Mouse (Mus musculus) adrenal gland, postnatal 36 days (tissue): ENCODE results near the gene Sds. TPM values are rescaled to one million over a fixed set of nuclear protein-coding genes. Genes with fewer than 3 reads are reported as not detected.
A peak's percentile ranks its signal among the peaks of the same experiment; 100 is the strongest.

ENCODE experiments used
- DNase-seq, 2 experiments: peaks; one replicate each; pipeline ENCODE4 v3.0.0; 2021; ENCODE audit warnings: mixed read lengths in 1 of 2
- long read RNA-seq, 2 experiments: library from polyadenylated mRNA; stranded (forward); transcript quantifications; one replicate each; pipeline ENCODE4 v2.0.0; 2021; ENCODE audit warnings: borderline sequencing depth in 2 of 2
- total RNA-seq, 2 experiments: library from RNA; stranded (reverse); gene quantifications; 2 replicates each; pipeline ENCODE4 v1.2.3; 2021

Sds gene
- total RNA-seq, result 1 to 10 TPM in 1 of 2 experiments, not detected in 1; 1.3 TPM
- long read RNA-seq, experiment 1, result 0 reads
- long read RNA-seq, experiment 2, result 0 reads

GRCm38 (mm10) chr5:120476296-120476695, at the start of gene Sds:
Gene Sds (plus strand): TSS chr5:120476526.
- peak in 1 of 2 experiments; percentile 33 for DNase-seq

GRCm38 (mm10) chr5:120426572-120426971, 49.8 kb upstream of the Sds start:
- no peak for DNase-seq

GRCm38 (mm10) chr5:120427451-120427938, 48.8 kb upstream of the Sds start:
- DNase-seq, result no peak

- DNase-seq, result no peak
Measured at GRCm38 (mm10) chr5:120428189-120428838, 48.0 kb upstream of the Sds start.

GRCm38 (mm10) chr5:120428990-120429389, 47.3 kb upstream of the Sds start:
- no peak for DNase-seq

GRCm38 (mm10) chr5:120429692-120430091, 46.6 kb upstream of the Sds start:
- DNase-seq, result no peak

GRCm38 (mm10) chr5:120431001-120431583, 45.2 kb upstream of the Sds start:
- no peak for DNase-seq

GRCm38 (mm10) chr5:120431649-120432485, 44.5 kb upstream of the Sds start, which contains the start of gene Lhx5:
Gene Lhx5 (plus strand): TSS chr5:120431699.
- DNase-seq, result no peak

- no peak for DNase-seq
Measured at GRCm38 (mm10) chr5:120432486-120433015, 43.8 kb upstream of the Sds start.

GRCm38 (mm10) chr5:120433135-120433760, 43.1 kb upstream of the Sds start:
- no peak for DNase-seq

- DNase-seq, result no peak
Measured at GRCm38 (mm10) chr5:120434231-120434735, 42.0 kb upstream of the Sds start.

- no peak for DNase-seq
Measured at GRCm38 (mm10) chr5:120435006-120435681, 41.2 kb upstream of the Sds start.

- DNase-seq, result peak; percentile 27 to 41
Measured at GRCm38 (mm10) chr5:120435731-120436501, 40.4 kb upstream of the Sds start.

GRCm38 (mm10) chr5:120436885-120437495, 39.3 kb upstream of the Sds start:
- DNase-seq, result no peak

GRCm38 (mm10) chr5:120437539-120437938, 38.8 kb upstream of the Sds start:
- no peak for DNase-seq

- DNase-seq, result no peak
Measured at GRCm38 (mm10) chr5:120437986-120438385, 38.3 kb upstream of the Sds start.

GRCm38 (mm10) chr5:120438469-120438868, 37.9 kb upstream of the Sds start:
- DNase-seq, result no peak

GRCm38 (mm10) chr5:120438991-120439710, 37.2 kb upstream of the Sds start:
- peak in 1 of 2 experiments; percentile 45 for DNase-seq
